Mouse (Mus musculus): ENCODE measurements around the gene Oosp2. TPM values are rescaled to one million over a fixed set of nuclear protein-coding genes. Genes with fewer than 3 reads are reported as not detected.

Oosp2 gene
- total RNA-seq, 2 experiments from 2014 or later, result not detected

GRCm38 (mm10) chr19:11604603-11605002, 55.8 kb downstream of the Oosp2 start, which contains the start of gene Ms4a6d:
TSS of gene Ms4a6d (minus strand) at chr19:11604849.
- DNase-seq, result no peak

- DNase-seq, result no peak
Measured at GRCm38 (mm10) chr19:11602026-11602425, 58.3 kb downstream of the Oosp2 start.

DNA sequence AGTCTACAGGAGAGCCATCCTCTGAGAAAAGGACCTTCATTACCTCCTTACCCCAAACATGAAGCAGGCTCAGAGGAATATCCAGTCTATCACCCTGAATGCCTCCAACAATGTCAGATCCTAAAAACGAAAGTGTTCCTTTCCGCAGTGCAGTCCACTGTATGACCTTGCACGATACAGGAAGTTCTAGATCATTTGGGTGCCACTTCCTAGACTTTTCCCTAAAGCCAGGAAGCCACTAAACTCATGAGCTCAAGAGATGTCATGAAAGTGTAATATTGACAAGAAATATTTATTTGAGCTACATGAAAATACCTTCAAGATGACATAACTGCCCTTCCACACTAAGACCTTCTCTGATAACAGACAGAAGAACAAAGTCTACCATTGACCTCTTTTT, 59.0 kb downstream of the Oosp2 start:
- DNase-seq, result no peak

Other genes with a start within 250 kb of the Oosp2 start
- gene Ms4a4b, start 217.0 kb downstream of the Oosp2 start, total RNA-seq (2021), result not detected
- 1 to 10 TPM; 4.2 to 5.0 TPM for gene Ms4a6c, start 191.2 kb downstream of the Oosp2 start, total RNA-seq (2021)
- gene Gm8369, start 174.6 kb downstream of the Oosp2 start, total RNA-seq (2021), result under 1 TPM in 1 of 2 experiments, not detected in 1; 0.19 TPM
- gene Ms4a6b, start 144.0 kb downstream of the Oosp2 start, total RNA-seq (2021), result 1 to 10 TPM; 1.8 to 4.2 TPM
- gene Ms4a4d, start 123.8 kb downstream of the Oosp2 start, total RNA-seq (2021), result 1 to 10 TPM; 2.7 to 2.8 TPM
- gene Ms4a6d, start 55.7 kb downstream of the Oosp2 start, total RNA-seq (2021), result 1 to 10 TPM; 2.2 to 2.7 TPM
- under 1 TPM; 0.12 to 0.29 TPM for gene Ms4a2, start 36.8 kb downstream of the Oosp2 start, total RNA-seq (2021)
- gene Ms4a3, start 19.7 kb downstream of the Oosp2 start, total RNA-seq (2021), result under 1 TPM in 1 of 2 experiments, not detected in 1; 0.27 TPM
- gene Oosp1, start 30.6 kb upstream of the Oosp2 start, total RNA-seq (2021), result not detected
- not detected for gene Oosp3, start 36.5 kb upstream of the Oosp2 start, total RNA-seq (2021)
- not detected for gene Gif, start 87.0 kb upstream of the Oosp2 start, total RNA-seq (2021)
- gene Mrpl16, start 109.8 kb upstream of the Oosp2 start, total RNA-seq (2021), result 10 to 100 TPM; 37.4 to 46.0 TPM
- 1 to 10 TPM; 2.0 to 2.4 TPM for gene Stx3, start 158.8 kb upstream of the Oosp2 start, total RNA-seq (2021)
- gene Olfr1417, start 178.7 kb upstream of the Oosp2 start, total RNA-seq (2021), result not detected
- gene Olfr1418, start 200.5 kb upstream of the Oosp2 start, total RNA-seq (2021), result not detected
- not detected for gene Olfr1419, start 214.5 kb upstream of the Oosp2 start, total RNA-seq (2021)
- gene Olfr1420, start 226.0 kb upstream of the Oosp2 start, total RNA-seq (2021), result not detected

Measured in gastrocnemius, postnatal 10 days (tissue).